Mouse (Mus musculus) cerebral cortex, adult 2 months (tissue): ENCODE measurements around the gene Kpna2.

ENCODE experiments used
- WGBS: fragments of 180-500 bp; shearing (Covaris S2); methylation state at CpG from one replicate; pipeline ENCODE4 v1.1.7; 2018; 5-methylcytosine and 5-hydroxymethylcytosine counted together

Gene Kpna2

GRCm38 (mm10) chr11:106999151-106999948, at the start of gene Kpna2:
Gene Kpna2 (minus strand): TSS chr11:106999541.
- WGBS, result under 1% methylated on average over 61 of the region's 62 CpGs

- WGBS, result 65% methylated on average over 15 of the region's 15 CpGs
Measured at GRCm38 (mm10) chr11:107046766-107047620, 47.7 kb upstream of the Kpna2 start.

GRCm38 (mm10) chr11:107045546-107045945, 46.2 kb upstream of the Kpna2 start:
- 83% methylated on average over 4 of the region's 4 CpGs for WGBS

GRCm38 (mm10) chr11:107044321-107044720, 45.0 kb upstream of the Kpna2 start:
- 32% methylated on average over 5 of the region's 5 CpGs for WGBS

- 90% methylated on average over 11 of the region's 11 CpGs for WGBS
Measured at GRCm38 (mm10) chr11:107043361-107043760, 44.0 kb upstream of the Kpna2 start.

GRCm38 (mm10) chr11:107041396-107041795, 42.1 kb upstream of the Kpna2 start:
- WGBS, result 68% methylated on average over 3 of the region's 3 CpGs

GRCm38 (mm10) chr11:107039417-107039816, 40.1 kb upstream of the Kpna2 start:
- WGBS, result 92% methylated on average over 5 of the region's 5 CpGs

- 62% methylated on average over 10 of the region's 10 CpGs for WGBS
Measured at GRCm38 (mm10) chr11:107034085-107034810, 34.9 kb upstream of the Kpna2 start.

GRCm38 (mm10) chr11:107031635-107032034, 32.3 kb upstream of the Kpna2 start:
- 39% methylated on average over 7 of the region's 7 CpGs for WGBS

- WGBS, result 60% methylated on average over 19 of the region's 19 CpGs
Measured at GRCm38 (mm10) chr11:107029536-107029935, 30.2 kb upstream of the Kpna2 start.

- 58% methylated on average over 6 of the region's 6 CpGs for WGBS
Measured at GRCm38 (mm10) chr11:107028754-107029153, 29.4 kb upstream of the Kpna2 start.

GRCm38 (mm10) chr11:107028275-107028618, 28.9 kb upstream of the Kpna2 start:
- WGBS, result 2% methylated on average over 29 of the region's 29 CpGs

- WGBS, result under 1% methylated on average over 107 of the region's 107 CpGs
Measured at GRCm38 (mm10) chr11:107027431-107028274, 28.3 kb upstream of the Kpna2 start.

- 10% methylated on average over 12 of the region's 12 CpGs for WGBS
Measured at GRCm38 (mm10) chr11:107026554-107027430, 27.5 kb upstream of the Kpna2 start.

- 1% methylated on average over 45 of the region's 45 CpGs for WGBS
Measured at GRCm38 (mm10) chr11:107025411-107026321, 26.3 kb upstream of the Kpna2 start, which contains the start of gene 1810010H24Rik. Gene 1810010H24Rik (plus strand): TSS chr11:107025681.

GRCm38 (mm10) chr11:107024406-107024805, 25.1 kb upstream of the Kpna2 start:
- 59% methylated on average over 4 of the region's 4 CpGs for WGBS

- 93% methylated on average over 13 of the region's 13 CpGs for WGBS
Measured at GRCm38 (mm10) chr11:107022050-107022683, 22.8 kb upstream of the Kpna2 start.

- WGBS, result 87% methylated on average over 5 of the region's 5 CpGs
Measured at GRCm38 (mm10) chr11:107019722-107020121, 20.4 kb upstream of the Kpna2 start.
